Mouse (Mus musculus): ENCODE results near the gene Abr.

GRCm38 (mm10) chr11:76557837-76558236 lies 64.3 kb downstream of the Abr start:
- TF ChIP-seq POLR2A (IDR thresholded peaks at IDR 0.05; ENCODE audit: insufficient read length, low read depth): no peak
- TF ChIP-seq E2F4 (IDR thresholded peaks at IDR 0.05; ENCODE audit: insufficient read depth): no peak
- no peak for TF ChIP-seq TCF12 (IDR thresholded peaks at IDR 0.05; ENCODE audit: insufficient read depth, poor library complexity, severe bottlenecking)
- TF ChIP-seq MYOG (IDR thresholded peaks at IDR 0.05; ENCODE audit: control insufficient read depth in 1 of 3, insufficient read depth in 1 of 3, insufficient read length in 2 of 3, low read depth in 2 of 3): no peak
- no peak for TF ChIP-seq POLR2AphosphoS2 (IDR thresholded peaks at IDR 0.05; ENCODE audit: insufficient read length, low read depth)
- TF ChIP-seq MAX (IDR thresholded peaks at IDR 0.05; ENCODE audit: low read depth): no peak
- TF ChIP-seq MYOD1 (IDR thresholded peaks at IDR 0.05; ENCODE audit: control insufficient read depth in 1 of 3, insufficient read length in 2 of 3, low read depth in 2 of 3): no peak
- TF ChIP-seq SRF (IDR thresholded peaks at IDR 0.05; ENCODE audit: control insufficient read depth, insufficient read length, low read depth): no peak
- TF ChIP-seq USF1 (IDR thresholded peaks at IDR 0.05; ENCODE audit: low read depth): no peak
- no peak for TF ChIP-seq TCF3 (IDR thresholded peaks at IDR 0.05; ENCODE audit: insufficient read length, low read depth)
